Mouse (Mus musculus) neural tube, embryonic 14.5 days (tissue): ENCODE results near the gene Nrde2. TPM values are rescaled to one million over a fixed set of nuclear protein-coding genes. Genes with fewer than 3 reads are reported as not detected.

ENCODE experiments used
- ATAC-seq: fragments of 200-750 bp; cut with Nextera tagmentation; 2 replicates; pipeline ENCODE4 v1.8.0; 2017; ENCODE audit warnings: low read depth, mild to moderate bottlenecking, moderate TSS enrichment, moderate library complexity
- H3K27ac ChIP-seq: fragments of 300-500 bp; sonication (generic); 2 replicates; pipeline ENCODE4 v1.5.1; 2014; ENCODE audit warnings: low read depth, mild to moderate bottlenecking, control low read depth, low read length, moderate library complexity, mixed read lengths
- H3K27me3 ChIP-seq: fragments of 300-500 bp; sonication (generic); 2 replicates; pipeline ENCODE4 v1.6.1; 2014; ENCODE audit warnings: low read length; ENCODE audit not compliant: control insufficient read depth, insufficient read depth
- H3K36me3 ChIP-seq: fragments of 300-500 bp; sonication (generic); 2 replicates; pipeline ENCODE4 v1.6.1; 2014; ENCODE audit warnings: low read length, mixed read lengths; ENCODE audit not compliant: control insufficient read depth, insufficient read depth
- H3K4me1 ChIP-seq: fragments of 300-500 bp; sonication (generic); 2 replicates; pipeline ENCODE4 v1.6.1; 2014; ENCODE audit warnings: low read length; ENCODE audit not compliant: control insufficient read depth, insufficient read depth
- H3K4me2 ChIP-seq: fragments of 300-500 bp; sonication (generic); 2 replicates; pipeline ENCODE4 v1.6.1; 2014; ENCODE audit warnings: mild to moderate bottlenecking, low read depth, low read length, control low read depth
- H3K4me3 ChIP-seq: fragments of 300-500 bp; sonication (generic); 2 replicates; pipeline ENCODE4 v1.5.1; 2014; ENCODE audit warnings: low read depth, low read length, control low read depth, mixed read lengths
- H3K9ac ChIP-seq: fragments of 300-500 bp; sonication (generic); replicated peaks from 2 replicates; pipeline ENCODE4 v1.6.1; 2014; ENCODE audit warnings: low read depth, mild to moderate bottlenecking, control low read depth, low read length, mixed read lengths
- H3K9me3 ChIP-seq: fragments of 300-500 bp; sonication (generic); 2 replicates; pipeline ENCODE4 v1.6.1; 2016; ENCODE audit warnings: low read length; ENCODE audit not compliant: control insufficient read depth
- WGBS: fragments of 180-500 bp; shearing (Covaris S2); extraction: QIAGEN DNeasy Blood & Tissue Kit; methylation state at CpG from one replicate; pipeline ENCODE4 v1.1.7; 2014; 5-methylcytosine and 5-hydroxymethylcytosine counted together
- polyA plus RNA-seq: library from polyadenylated mRNA; unstranded; fragments of >200 nt; fragmentation: Nextera tagmentation; extraction: Ambion mirVana; gene quantifications from 2 replicates; pipeline ENCODE4 v1.2.1, GENCODE M21; 2014

The Nrde2 gene
- polyA plus RNA-seq, 1 experiment from 2014 or later: 11.7 TPM

GRCm38 (mm10) chr12:100142848-100143523 lies 16.5 kb downstream of the Nrde2 start:
- Histone ChIP-seq H3K9ac (no peak overlapping the region), H3K27me3 (no peaks in the 10 kb centered on the region), H3K9me3 (no peaks in the 10 kb centered on the region), H3K27ac (no peak overlapping the region), H3K4me1 (no peaks in the 10 kb centered on the region), H3K4me3 (no peak overlapping the region), H3K36me3 (peaks cover 54% of the 10 kb centered on the region), H3K4me2 (no peak overlapping the region)
- 96% methylated on average over 11 of the region's 11 CpGs for WGBS
- ATAC-seq: no peak

GRCm38 (mm10) chr12:100135117-100135516 lies 24.3 kb downstream of the Nrde2 start:
- Histone ChIP-seq H3K4me2 (no peak overlapping the region), H3K4me3 (no peak overlapping the region), H3K9ac (0 out of 2 replicates have a peak overlapping the region, but pooled peaks have one; percentile 2), H3K36me3 (peaks cover 37% of the 10 kb centered on the region), H3K9me3 (no peaks in the 10 kb centered on the region), H3K27ac (no peak overlapping the region), H3K4me1 (no peaks in the 10 kb centered on the region), H3K27me3 (no peaks in the 10 kb centered on the region)
- WGBS: 87% methylated on average over 3 of the region's 3 CpGs
- ATAC-seq: no peak

- Histone ChIP-seq H3K4me3 (no peak overlapping the region), H3K36me3 (peaks cover 40% of the 10 kb centered on the region), H3K4me2 (no peak overlapping the region), H3K9me3 (no peaks in the 10 kb centered on the region), H3K27me3 (no peaks in the 10 kb centered on the region), H3K4me1 (no peaks in the 10 kb centered on the region), H3K9ac (no peak overlapping the region), H3K27ac (no peak overlapping the region)
- 80% methylated on average over 11 of the region's 11 CpGs for WGBS
- ATAC-seq: no peak
Measured at GRCm38 (mm10) chr12:100134395-100134936, 25.0 kb downstream of the Nrde2 start.

DNA sequence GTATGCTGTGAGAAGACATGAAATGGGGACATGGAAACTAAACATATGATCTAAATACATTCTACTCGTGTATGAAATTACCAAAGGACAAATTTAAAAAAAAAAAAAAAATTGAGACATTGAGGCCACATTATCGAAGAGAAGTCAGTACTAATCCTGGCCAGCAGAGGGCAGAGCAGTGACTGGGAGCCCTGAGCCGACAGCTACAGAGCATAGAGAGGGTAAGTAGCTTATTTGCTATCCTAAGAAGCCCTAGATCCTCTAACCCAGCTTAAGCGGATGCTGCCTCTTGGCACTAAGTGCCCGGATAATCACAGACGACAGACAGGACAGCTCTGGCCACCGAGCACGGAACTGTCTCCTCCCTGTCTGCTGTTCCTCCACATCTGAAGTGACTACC lies 27.8 kb downstream of the Nrde2 start:
- Histone ChIP-seq H3K27me3 (no peaks in the 10 kb centered on the region), H3K4me3 (no peak overlapping the region), H3K27ac (no peak overlapping the region), H3K9me3 (no peaks in the 10 kb centered on the region), H3K36me3 (peaks cover 36% of the 10 kb centered on the region), H3K4me2 (no peak overlapping the region), H3K9ac (no peak overlapping the region), H3K4me1 (no peaks in the 10 kb centered on the region)
- 52% methylated on average over 8 of the region's 8 CpGs for WGBS
- peak; percentile 69; the same call in 1 of the 2 replicates for ATAC-seq

DNA sequence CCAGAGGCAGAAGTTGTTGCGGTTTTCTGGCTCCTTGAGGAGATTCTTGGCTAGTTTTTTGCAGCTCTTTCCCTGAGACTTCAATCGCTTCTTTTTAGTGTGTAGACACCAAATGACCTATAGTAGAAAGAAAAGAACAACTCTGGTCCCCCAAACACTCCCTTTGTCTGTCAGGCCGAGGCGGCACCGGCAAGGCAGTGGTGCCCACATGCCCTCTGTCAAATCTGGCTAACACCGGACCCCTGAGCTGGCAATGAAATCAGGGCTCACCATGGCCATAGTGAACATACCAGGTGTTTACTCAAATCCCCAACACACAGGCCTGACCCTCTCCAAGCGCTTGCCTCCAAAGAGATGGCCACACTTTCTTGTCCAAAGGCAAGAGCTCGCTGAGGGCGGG lies 28.3 kb downstream of the Nrde2 start:
- Histone ChIP-seq H3K27me3 (no peaks in the 10 kb centered on the region), H3K4me3 (no peak overlapping the region), H3K27ac (no peak overlapping the region), H3K9me3 (no peaks in the 10 kb centered on the region), H3K4me2 (no peak overlapping the region), H3K36me3 (peaks cover 34% of the 10 kb centered on the region), H3K9ac (no peak overlapping the region), H3K4me1 (no peaks in the 10 kb centered on the region)
- 89% methylated on average over 9 of the region's 9 CpGs for WGBS
- no peak for ATAC-seq

- ATAC-seq: no peak
- Histone ChIP-seq H3K36me3 (peaks cover 51% of the 10 kb centered on the region), H3K4me3 (no peak overlapping the region), H3K9me3 (no peaks in the 10 kb centered on the region), H3K9ac (no peak overlapping the region), H3K27ac (no peak overlapping the region), H3K27me3 (no peaks in the 10 kb centered on the region), H3K4me2 (no peak overlapping the region), H3K4me1 (no peaks in the 10 kb centered on the region)
- 76% methylated on average over 8 of the region's 8 CpGs for WGBS
Measured at GRCm38 (mm10) chr12:100128961-100129360, 30.5 kb downstream of the Nrde2 start.

GRCm38 (mm10) chr12:100128522-100128921 lies 30.9 kb downstream of the Nrde2 start:
- no peak for ATAC-seq
- no peaks in the 10 kb centered on the region for H3K27me3 ChIP-seq
- no peak overlapping the region for H3K4me3 ChIP-seq
- H3K27ac ChIP-seq: no peak overlapping the region
- WGBS: 68% methylated on average over 6 of the region's 6 CpGs
- no peaks in the 10 kb centered on the region for H3K9me3 ChIP-seq
- H3K9ac ChIP-seq: no peak overlapping the region
- H3K4me2 ChIP-seq: no peak overlapping the region
- H3K36me3 ChIP-seq: peaks cover 53% of the 10 kb centered on the region
- no peaks in the 10 kb centered on the region for H3K4me1 ChIP-seq

DNA sequence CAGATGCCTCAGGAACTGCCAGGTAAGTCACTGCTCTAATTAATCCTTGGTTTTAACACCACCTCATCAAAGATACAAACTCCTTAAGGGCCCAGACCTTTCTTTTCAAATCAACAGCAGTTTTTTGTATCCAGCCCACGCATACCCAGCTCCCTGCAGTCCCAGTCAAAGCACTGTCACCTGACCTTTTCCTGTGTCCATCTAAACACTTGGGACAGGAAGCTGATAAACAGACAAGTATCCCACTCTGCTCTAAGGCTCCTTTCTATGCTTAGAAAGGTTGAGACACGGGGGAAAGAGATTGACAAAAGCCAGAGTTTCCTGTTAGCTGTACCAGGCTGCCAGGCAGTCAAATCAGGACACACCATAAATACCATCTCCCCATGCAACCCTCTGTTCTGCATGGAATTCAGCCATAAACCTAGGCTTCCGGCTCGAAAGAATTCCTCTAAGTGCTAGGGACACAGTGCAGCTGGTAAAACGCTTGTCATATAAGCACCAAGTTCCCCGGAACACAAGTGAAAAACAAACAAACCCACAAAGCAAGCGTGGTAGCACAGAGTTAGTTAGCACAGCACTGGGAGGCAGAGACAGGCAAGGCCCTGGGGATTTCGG lies 31.5 kb downstream of the Nrde2 start:
- 22% methylated on average over 8 of the region's 8 CpGs for WGBS
- no peak for ATAC-seq

More for the DNA sequence above, 31.5 kb downstream of the Nrde2 start:
- no peak overlapping the region for H3K4me3 ChIP-seq
- H3K27me3 ChIP-seq: no peaks in the 10 kb centered on the region
- no peak overlapping the region for H3K4me2 ChIP-seq
- H3K4me1 ChIP-seq: no peaks in the 10 kb centered on the region
- peaks cover 54% of the 10 kb centered on the region for H3K36me3 ChIP-seq
- H3K9ac ChIP-seq: no peak overlapping the region
- no peak overlapping the region for H3K27ac ChIP-seq
- H3K9me3 ChIP-seq: no peaks in the 10 kb centered on the region
